Mouse (Mus musculus) layer of hippocampus, postnatal 36 days (tissue): ENCODE measurements at regions not wholly inside any gene's neighbourhood (a gene's known extent, or its start where the extent isn't known, plus 50 kb on each side); places are given as distances from the start of the nearest gene placed in this dataset.

Source experiments
- DNase-seq, 2 experiments: peaks; one replicate each; pipeline ENCODE4 v3.0.0; 2022

DNA sequence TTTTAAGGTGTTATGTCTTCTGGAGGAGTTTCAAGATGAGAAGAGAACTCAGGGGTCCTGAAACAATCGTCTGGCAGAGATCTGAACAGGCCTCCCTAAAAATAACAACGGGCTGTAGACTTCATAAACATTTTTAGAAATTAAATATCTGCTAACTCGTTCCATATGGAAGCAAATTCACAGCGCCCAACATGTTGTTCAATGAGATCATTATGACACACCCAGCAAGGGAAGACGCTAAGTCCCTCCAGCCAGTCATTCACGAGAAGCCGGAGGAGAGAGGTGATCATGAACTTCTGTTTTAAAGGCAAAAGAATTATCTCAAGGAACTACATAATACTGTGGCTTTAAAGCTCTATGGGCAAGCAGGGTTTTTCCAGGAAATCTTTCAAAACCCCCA, 334.8 kb downstream of the Efna5 start:
- DNase-seq = no peak

DNA sequence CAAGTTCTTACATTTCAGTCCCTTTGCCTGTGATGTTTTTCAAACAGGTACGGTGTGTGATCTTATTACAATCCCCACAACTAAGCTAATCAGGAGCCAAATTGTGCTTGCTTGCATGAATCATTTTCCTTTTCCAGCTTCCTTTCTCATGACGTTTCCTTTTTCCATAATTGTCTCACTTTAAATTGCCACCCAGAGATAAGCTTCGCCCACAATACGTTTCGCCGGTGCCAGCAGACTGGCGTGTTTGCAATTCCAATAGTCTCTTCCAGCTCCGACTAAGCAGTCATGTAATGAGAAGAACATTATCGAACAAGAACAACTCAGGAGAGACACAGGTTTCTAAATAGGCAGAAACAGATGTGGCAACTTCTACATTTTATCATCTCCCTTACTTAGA, 335.8 kb downstream of the Efna5 start:
- DNase-seq = peak; percentile 28 to 33

DNA sequence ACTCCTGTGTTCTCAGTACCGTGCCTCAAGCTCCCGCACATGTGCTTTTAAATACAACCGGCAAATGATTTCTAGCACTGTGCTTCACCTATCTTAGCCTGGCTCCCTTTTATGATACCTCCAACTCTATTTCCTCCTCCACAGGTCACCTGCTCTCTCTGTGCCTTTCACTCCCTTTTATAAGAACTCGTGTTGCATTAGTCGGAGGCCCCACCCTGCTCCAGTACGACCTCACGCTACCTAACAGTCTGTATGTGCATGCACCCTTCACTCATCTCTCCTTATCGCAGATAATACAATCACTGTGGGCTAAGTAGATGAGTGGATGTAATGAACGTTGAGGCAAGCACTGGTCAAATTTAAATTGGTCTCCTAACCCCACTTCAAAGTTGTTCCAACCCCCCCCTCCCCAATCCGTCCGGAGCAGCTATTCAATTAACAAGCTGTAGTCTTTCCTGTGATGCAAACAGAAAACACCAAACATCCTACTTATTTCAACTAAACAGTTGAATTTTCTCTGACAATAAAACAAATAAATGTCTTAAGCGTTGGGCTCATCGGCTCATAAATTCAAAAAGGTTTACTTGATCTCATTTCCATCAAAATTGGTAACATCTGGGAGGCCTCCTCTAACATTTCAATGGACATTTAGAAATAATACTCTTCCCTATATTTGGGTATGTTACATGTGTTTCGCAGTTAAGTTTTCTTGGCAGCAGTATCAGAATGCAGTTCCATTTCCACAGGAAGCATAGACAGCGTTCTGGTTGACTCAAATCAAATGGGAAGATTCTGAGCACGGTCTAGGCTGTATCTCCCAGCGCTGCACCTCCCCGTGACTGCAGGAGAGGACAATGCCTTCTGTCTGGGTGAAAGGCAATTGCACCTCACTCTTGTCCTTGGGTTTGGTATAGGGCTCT, 337.8 kb downstream of the Efna5 start:
- no peak for DNase-seq

DNA sequence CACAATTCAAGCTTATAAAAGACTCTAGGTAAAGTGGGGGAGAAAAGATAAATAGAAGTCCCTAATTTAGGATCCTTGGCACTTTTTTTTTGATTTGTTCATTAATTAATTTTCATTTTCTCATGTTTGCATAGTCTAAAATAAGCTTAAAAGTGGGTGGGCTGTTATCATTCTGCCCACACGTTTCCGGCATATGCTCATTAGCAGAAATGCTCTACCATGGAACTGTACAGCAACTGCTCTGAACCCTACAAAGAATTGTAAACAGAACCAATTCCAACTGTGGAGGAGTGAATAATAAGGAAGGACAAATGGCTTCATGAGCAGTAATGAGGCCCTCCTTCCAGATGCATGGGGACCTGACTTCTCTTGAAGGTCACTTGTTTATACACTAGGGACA, 351.2 kb downstream of the Efna5 start:
- DNase-seq = peak; percentile 5 to 20

DNA sequence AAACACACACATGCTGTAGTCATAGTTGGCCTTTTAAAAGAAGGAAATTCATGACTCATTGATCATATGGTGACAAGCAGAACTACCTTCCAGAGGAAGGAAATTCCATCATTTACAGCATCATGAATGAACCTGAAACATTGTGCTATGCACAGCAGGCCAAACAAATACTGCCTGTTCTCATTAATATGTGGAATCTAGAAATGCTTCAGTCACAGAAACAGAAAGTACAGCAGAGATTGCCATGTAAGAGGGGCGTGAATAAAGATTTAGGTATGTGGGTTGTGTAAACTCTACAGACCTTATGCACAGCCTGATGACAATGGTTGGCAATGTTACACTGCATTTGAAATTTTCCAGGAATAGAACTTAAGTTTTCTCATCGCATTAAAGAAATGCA, 353.6 kb downstream of the Efna5 start:
- DNase-seq = no peak

DNA sequence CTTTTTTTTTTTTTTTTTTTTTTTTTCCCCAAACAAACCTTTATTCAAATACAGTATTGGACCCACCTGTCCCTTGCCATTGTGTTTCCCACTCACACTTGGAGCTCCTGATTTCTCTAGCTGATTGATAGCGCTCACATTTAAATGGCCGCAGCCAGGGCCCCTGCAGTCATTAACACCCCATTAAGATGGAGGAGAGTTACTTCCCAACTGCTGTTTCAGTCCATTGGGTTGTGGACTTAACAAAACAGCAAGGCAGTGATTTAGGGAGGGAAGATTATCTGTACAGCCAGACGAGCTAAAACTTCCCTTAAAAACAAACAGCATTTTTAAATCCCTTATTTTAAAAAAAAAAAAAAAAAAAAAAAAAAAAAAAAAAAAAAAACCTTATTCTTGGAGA, 367.5 kb downstream of the Efna5 start:
- no peak for DNase-seq

DNA sequence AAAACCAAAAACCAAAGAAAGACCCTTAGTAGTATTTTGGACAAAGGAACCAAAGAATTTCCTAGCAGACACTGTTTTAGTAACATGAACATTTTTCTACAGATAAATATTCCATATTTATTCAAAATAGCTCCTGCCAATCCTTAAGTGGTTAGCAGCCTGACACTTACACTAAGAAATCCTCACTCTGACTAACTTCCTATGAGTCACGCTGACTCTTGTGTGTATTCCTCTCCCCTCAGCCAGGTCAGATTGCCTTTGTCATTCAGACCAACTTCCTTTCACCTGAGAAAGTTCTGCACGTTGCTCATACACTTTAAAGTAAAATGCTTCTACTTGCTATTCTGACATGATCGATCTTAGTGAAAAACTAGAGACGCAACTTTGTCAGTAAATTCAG, 370.9 kb downstream of the Efna5 start:
- no peak for DNase-seq

DNA sequence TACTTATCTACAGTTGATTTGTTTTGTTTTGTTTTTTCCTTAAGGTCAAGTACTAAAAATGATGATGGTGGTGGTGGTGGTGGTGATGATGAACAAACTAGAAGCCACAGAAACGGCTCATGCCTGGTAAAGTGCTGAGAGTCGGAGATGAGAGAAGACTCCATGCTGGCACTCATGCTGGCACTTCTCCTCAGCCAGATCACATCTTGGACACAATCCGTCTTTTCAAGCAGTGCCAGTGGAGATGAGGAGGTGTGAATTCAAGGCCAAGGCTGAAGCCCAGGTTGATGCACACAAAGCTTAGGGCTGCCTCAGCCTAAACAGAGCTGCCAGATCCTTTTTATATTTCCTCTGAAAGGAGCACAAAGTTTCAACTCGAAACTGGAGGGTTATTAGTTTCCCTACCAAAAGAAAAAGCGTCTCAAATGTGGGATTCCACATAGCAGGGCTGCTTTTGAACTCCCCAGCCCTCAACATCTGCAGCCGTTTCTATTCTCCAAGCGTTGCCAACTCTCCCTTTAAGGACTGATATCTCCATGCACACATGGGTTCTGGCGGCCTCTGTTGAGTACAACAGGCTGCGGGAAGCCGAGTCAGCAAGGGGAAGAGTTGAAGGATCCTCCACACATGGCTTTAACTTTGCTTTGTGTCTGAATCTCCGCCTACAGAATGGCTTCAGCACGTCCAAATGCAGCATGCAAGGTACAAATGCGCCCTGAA, 373.2 kb downstream of the Efna5 start:
- DNase-seq = no peak

DNA sequence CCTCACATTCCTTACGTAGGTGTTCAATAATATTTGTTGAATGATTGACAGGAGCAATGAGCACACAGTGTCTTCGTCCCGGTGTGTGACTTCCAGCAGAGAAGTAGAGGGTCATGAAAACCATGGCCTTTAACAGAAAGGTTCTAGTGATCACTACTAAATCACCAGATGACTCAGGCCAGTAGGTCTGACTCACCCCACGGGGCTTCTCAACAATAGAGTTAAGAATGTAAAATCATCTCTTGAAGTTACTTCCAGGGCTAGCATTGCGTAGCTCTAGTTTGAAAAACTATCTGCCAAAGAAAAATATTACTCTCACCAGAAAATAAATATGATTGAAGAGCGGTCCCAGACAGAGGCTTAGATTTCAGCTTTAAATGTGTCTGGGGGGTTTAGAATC, 376.4 kb downstream of the Efna5 start:
- DNase-seq = no peak

DNA sequence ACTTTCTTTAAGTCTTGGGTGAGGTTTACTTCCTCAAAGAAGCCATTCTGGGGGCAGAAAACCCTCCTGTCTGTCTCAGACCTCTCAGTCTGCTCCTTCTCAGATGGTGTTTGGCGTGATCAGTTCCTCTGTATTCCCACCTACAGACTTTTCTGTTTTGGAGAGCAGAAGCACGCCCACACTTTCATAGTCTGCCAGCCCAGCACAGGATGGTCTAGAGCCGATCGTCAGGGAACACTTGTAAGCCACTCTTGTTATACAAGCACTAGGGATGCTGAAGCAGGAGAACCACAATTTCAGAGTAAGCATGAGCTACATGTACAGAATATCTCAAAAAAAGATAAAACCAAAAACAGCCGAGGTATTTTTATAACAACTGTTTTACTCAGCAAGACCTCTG, 410.4 kb downstream of the Efna5 start:
- peak; percentile 16 to 35 for DNase-seq

DNA sequence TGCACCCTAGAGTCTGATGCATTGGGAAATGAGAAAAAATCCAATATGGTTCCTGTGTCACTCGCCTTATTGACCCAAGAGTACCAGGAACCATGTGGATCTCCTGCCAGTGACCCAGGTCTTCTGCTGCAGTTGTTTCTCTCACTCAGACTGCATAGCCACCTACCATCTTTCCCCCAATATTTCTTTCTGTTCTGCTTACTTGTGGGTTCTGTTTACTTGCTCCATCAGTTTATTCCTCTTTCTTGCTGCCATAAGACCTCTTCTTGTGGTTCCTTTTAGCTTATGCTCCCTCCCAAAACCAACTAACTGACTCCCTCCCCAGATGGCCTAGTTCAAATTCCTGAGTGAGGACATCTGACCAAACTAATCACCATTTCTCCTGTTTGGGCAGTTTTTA, 411.8 kb downstream of the Efna5 start:
- DNase-seq = no peak

DNA sequence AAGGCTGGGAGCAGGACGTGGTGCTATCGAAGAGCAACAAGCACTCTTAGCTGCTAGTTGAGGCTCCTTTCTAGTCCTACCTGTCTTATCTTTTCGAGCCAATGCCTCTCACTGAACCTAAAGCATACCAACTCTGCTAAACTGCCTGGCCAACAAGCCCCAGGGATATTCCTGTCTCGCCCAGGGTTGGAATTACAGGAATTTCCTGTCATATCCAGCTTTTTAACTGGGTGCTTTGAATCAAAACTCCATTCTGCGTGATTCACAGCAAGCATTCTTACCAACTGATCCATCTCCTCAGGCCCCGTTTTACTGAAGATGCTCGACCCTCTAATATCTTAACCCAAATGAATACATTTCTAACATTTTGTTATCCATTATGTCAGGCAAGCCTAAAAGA, 412.3 kb downstream of the Efna5 start:
- DNase-seq = no peak

DNA sequence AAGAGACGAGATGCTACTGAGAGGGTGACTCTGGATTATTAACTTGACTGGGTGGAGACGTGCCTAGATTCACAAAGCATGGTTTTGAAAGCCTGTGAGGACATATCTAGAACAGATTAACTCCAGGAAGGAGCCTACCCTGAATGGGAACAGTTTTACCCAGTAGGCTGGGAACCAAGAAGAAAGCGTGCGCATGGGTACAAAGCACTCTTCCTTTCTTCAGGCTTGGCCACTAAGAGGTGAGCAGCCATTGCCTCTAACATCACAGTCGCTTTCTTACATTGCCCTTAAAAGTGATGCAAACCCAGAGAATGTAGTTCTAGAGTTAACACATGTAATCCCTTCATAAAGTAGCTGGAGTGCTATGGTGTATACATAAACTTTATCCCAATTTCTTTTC, 414.0 kb downstream of the Efna5 start:
- DNase-seq = no peak

DNA sequence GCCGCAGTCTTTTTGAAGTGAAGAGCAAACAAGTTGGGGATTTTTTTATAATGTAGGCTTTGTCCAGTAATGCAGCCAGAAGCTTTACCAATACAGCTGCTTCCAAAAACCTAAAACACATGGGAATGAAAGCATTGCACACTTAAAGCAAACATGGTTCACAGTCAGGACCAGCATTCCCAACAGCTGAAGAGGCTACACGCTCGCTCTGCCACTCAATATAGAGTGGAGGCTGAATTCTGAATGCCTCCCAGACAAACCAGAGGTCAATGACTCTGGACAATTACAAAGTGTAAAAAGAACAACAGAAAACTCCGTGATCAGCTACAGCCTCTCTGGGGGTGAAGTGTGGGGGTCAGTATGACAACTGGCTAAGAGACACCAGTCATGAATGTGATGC, 416.1 kb downstream of the Efna5 start:
- no peak for DNase-seq

DNA sequence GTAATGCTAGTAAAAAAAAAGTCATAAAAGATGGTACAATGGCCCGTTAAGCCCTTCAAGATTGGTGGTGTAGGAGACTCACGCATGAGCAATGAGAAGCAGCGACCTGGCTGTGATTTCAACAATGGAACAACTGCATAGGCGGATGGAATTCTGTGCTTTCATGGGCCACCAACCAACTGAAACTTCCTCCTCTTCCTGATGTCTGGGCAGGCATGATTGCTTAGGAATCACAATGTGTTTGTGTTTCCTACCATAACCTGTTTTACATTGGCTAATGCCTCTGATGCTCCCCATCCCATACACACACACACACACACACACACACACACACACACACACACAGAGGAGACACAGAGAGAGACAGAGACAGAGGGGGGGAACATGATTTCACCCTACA, 416.9 kb downstream of the Efna5 start:
- DNase-seq = no peak

DNA sequence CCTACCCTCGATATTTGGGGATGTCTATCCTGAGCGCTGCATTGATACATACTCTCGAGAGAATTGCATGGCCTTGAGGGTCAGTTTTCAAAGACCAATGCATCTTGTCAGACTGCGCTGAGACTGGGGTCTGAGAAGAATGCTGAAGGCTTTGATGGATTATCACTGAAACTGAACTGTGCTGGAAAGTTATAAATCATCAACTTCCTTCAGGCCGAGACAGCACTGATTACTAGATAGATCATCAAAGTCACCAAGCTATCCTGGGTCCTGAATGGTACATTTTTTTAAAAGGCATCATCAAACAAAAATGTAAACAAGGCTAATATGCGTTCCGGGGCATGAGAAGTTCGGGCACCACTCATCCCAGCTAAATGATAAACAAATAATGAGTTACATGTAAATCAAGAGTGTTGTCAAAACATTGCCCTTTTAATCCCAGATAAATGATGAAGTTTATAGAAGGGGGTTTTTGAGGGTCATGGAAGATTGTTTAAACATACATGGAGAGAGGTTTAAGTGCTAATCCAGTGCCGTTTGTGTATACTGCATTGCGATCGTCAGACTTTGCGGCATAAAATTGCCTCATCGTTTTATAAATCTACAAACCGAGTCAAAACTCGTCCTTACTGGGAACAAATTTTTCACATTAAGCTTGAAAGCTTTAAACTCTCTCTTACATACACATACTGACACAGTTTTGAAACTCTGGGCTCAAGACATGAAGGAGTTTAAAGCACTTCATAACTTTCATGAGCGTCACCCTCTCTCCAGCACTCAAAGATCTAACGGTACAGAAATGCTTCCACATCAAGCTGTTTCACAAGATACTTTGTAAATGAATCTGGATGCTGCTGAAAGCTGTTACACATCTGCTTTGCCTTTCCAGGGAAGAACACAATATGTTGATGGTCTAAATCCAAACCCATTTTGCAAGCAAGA, 419.5 kb downstream of the Efna5 start:
- DNase-seq = no peak

DNA sequence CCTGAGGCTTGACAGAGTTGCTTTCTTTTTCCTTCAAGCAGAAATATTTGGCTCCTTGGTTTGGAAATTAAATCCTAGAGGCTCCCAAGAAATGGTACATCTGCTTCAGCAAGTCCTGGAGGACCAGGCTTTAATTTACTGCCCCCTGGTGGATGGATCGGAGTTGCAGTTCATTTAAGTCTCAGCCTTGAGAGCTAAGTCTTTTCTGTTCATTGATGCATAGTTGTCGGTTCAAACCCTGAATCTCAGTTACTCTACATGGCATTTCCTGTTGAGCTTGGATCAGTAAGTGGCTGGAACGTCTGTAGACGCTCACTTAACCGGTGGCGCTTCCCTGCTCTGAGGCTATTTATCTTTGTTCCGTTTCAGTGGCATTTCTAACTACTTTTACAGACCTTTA, 422.2 kb downstream of the Efna5 start:
- peak; percentile 17 to 20 for DNase-seq

DNA sequence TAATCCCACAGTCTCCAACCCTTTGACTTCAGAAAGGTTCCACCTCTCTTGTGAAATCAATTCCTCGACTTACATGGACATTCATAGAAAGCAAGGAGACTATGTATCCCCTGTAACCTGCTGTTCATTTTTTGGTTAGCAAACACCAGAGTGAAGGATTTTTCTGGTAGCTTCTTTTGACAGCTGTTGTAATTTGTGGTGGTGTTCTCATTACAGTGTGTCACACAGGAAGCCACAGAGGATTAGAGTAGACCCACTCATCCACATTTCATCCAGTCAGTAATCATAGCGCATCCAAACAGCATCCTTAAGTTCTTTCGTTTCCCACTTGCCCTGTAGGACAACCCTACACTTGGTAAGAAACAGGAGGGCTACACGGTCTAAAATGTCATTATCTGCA, 443.1 kb downstream of the Efna5 start:
- no peak for DNase-seq

DNA sequence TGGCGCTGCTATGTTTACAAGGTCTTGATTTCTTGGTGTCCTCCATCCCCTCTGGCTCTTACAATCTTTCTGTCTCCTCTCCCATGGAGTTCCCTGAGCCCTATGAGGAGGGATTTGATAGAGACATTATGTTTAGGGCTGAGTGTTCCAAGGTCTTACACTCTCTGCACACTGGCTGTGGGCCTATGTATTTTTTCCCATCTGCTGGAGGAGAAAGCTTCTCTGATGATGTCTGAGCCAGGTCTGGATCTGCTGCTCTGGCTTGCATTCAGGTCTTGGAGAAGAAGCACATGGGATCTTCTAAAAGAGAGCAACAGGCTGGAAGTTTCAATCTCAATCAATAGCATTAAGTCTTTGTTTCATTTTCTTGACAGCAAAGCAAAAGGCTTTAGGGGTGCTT, 445.1 kb downstream of the Efna5 start:
- no peak for DNase-seq

DNA sequence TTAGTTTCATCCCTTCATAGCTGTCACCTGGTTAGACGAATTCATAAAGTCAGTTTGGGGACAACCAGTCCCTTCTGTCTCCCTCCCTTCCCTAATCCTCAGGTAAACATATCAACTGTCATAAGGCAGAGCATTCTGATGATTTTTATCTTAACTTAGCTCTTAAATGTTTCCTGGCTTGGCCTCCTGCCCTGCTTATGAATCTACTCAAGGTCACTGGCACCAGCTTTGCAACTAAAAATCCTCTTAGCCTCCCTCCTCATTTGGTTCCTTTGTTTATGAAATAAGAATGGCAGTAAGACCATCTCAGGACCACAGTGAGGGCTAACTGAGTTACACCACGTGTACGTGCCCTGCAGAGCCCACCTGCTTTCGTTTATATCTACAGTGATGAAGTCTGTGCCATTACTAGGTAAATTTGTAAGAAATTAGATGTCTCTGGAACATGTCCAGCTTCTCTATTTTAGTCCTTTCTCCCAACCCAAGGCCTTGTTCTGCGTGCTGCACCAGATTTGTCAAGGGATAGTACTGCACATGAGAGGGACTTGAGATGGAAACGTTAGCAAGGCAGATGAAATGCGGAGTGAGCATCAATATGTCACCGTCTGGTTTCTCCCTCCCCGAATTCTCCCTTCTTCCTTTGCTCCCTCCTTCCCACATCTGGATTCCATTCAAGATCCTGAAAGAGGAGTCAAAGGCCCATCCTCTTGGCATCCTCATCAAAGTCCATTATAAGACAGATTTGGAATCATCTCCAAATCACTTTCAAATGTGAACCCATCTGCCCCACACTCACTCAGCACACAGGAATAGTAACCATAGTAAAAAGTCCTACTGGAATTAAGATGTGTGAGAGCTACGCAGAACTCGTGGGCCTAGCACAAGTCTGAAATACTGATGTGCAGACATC, 457.4 kb downstream of the Efna5 start:
- DNase-seq = no peak

DNA sequence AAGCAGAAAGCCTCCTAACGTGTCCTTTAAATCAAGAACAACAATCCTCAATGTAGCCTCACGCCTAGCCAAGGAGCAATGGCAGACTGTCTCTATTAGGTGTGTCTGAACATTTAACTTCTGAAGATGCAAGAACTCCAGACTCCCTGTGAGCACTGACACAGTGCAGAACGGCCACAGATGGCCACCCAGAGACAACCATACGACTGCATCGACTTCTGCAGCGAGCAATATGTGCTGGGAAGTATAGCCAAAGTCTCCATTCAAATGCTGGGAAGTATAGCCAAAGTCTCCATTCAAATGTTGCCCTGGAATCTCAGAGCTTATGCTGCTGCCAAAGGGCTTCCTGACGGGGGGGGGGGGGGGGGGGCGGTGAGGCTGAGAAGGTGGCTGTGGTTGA, 463.5 kb downstream of the Efna5 start:
- no peak for DNase-seq

DNA sequence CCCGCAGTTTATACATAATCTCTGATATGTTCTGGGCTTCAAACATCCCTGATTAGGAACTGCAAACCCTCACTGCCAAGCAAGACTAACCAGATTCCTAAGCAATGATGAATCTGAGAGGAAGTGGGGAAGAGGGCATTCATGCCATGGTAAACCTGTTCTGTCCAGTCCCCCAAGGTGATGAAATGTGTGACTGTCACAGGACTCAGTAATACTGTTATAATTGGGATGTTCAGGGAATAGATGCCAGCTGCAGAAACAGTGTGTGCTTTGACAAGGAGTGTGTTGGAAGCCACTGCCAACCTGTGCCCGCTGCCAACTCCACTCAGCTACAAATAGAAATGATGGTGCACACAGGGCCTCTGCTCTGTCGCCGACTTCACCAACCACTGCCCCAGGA, 466.0 kb downstream of the Efna5 start:
- peak; percentile 34 to 51 for DNase-seq
